Mouse (Mus musculus) C2C12 (cell line): Measurements from ENCODE around the gene Fbrsl1. TPM values are rescaled to one million over a fixed set of nuclear protein-coding genes. Genes with fewer than 3 reads are reported as not detected.

Experiments
- H3K27me3 ChIP-seq: one replicate; pipeline ENCODE4 v1.6.1; 2011; ENCODE audit not compliant: control insufficient read depth, insufficient read depth, insufficient read length
- H3K36me3 ChIP-seq: one replicate; pipeline ENCODE4 v1.6.1; 2011; ENCODE audit not compliant: control insufficient read depth, insufficient read depth
- H3K4me3 ChIP-seq: one replicate; pipeline ENCODE4 v1.5.1; 2011; ENCODE audit warnings: mild to moderate bottlenecking, control low read depth; ENCODE audit not compliant: poor library complexity, insufficient read depth, severe bottlenecking
- H3K79me2 ChIP-seq: one replicate; pipeline ENCODE4 v1.6.1; 2011; ENCODE audit not compliant: control insufficient read depth, insufficient read depth
- H3K79me3 ChIP-seq: one replicate; pipeline ENCODE4 v1.6.1; 2011; ENCODE audit warnings: low read depth, control low read depth
- H3ac ChIP-seq: one replicate; pipeline ENCODE3; 2011; ENCODE audit warnings: low read depth; ENCODE audit not compliant: control insufficient read depth, insufficient read length
- CEBPB ChIP-seq: IDR thresholded peaks from one replicate; pipeline ENCODE4 v1.6.1; 2011; ENCODE audit warnings: low read depth, mild to moderate bottlenecking, control low read depth, moderate library complexity
- CTCF ChIP-seq: IDR thresholded peaks from one replicate; pipeline ENCODE4 v1.5.1; 2011; ENCODE audit not compliant: control insufficient read depth, insufficient read depth, insufficient read length
- FOSL1 ChIP-seq: IDR thresholded peaks from one replicate; pipeline ENCODE4 v1.8.0; 2011; ENCODE audit warnings: mild to moderate bottlenecking, low read length; ENCODE audit not compliant: poor library complexity, insufficient read depth, severe bottlenecking
- MAX ChIP-seq: IDR thresholded peaks from one replicate; pipeline ENCODE4 v1.6.1; 2011; ENCODE audit warnings: mild to moderate bottlenecking, control low read depth
- MYOD1 ChIP-seq: IDR thresholded peaks from one replicate; pipeline ENCODE4 v1.6.1; 2011; ENCODE audit warnings: low read depth; ENCODE audit not compliant: control insufficient read depth, insufficient read length
- MYOG ChIP-seq: IDR thresholded peaks from one replicate; pipeline ENCODE4 v1.6.1; 2011; ENCODE audit not compliant: control insufficient read depth, insufficient read length; ENCODE audit errors: extremely low read depth
- USF1 ChIP-seq: IDR thresholded peaks from one replicate; pipeline ENCODE4 v1.6.1; 2011; ENCODE audit warnings: low read depth, mild to moderate bottlenecking, control low read depth, moderate library complexity
- polyA plus RNA-seq: library from polyadenylated mRNA; unstranded; fragments of >200 nt; fragmentation: generic; extraction: Trizol; gene quantifications from one replicate; pipeline ENCODE4 v1.2.1, GENCODE M21; 2012; ENCODE audit warnings: missing spikeins

Fbrsl1 gene
- polyA plus RNA-seq, 1 experiment, result 17.6 TPM

DNA sequence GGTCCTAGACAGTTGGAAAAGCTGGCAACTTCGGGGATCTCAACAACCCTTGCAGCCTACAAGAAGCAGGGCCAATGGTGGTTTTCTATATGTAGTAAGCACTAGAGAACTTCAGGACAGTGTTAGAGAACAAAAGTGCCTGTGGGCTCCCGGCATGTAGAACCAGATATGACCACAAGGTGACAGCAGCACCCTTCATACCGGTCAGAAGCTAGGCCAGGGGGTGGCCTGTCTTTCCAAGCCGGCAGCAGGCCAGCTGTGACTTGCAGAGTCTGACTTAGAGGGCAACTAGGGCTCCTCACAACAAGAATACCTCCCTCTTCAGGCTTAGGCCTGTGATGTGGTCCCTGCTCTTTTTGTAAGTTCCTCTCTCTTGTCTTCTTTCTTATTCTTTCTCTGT is 45.5 kb upstream of the Fbrsl1 start:
- no peaks in the 10 kb centered on the region for H3K79me2 ChIP-seq
- H3K36me3 ChIP-seq, result no peaks in the 10 kb centered on the region
- H3K27me3 ChIP-seq, result peaks cover 21% of the 10 kb centered on the region
- H3K79me3 ChIP-seq, result no peaks in the 10 kb centered on the region
- H3K4me3 ChIP-seq, result no peak overlapping the region
- TF ChIP-seq FOSL1, result no peak
- TF ChIP-seq CTCF, result peak; percentile 76
- H3ac ChIP-seq, result no peak overlapping the region

DNA sequence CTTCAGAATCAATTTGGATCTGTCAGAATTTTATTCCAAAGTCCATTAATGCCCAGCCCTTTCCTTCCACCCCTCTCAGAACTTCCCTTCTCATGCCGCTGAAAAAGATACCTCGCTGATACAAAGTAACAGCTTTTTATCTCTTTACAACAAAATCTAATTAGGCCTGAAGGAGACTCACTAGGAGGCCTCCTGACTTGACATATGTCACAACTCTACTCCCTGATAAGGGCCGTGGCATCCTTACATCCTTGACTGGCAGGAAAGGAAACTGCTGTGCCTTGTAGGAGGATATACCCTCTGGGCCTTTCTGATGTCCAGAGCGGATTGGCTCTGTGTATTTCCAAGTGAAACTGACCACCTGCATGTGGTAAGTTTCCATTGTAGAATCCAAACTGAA is 41.3 kb upstream of the Fbrsl1 start:
- H3K4me3 ChIP-seq, result no peak overlapping the region
- TF ChIP-seq CEBPB (no peak), MYOD1 (no peak), CTCF (no peak), MAX (no peak), USF1 (no peak), MYOG (no peak), FOSL1 (no peak)
- no peak overlapping the region for H3ac ChIP-seq
- no peaks in the 10 kb centered on the region for H3K36me3 ChIP-seq
- H3K79me3 ChIP-seq, result no peaks in the 10 kb centered on the region
- H3K27me3 ChIP-seq, result peaks cover 8% of the 10 kb centered on the region
- H3K79me2 ChIP-seq, result no peaks in the 10 kb centered on the region

DNA sequence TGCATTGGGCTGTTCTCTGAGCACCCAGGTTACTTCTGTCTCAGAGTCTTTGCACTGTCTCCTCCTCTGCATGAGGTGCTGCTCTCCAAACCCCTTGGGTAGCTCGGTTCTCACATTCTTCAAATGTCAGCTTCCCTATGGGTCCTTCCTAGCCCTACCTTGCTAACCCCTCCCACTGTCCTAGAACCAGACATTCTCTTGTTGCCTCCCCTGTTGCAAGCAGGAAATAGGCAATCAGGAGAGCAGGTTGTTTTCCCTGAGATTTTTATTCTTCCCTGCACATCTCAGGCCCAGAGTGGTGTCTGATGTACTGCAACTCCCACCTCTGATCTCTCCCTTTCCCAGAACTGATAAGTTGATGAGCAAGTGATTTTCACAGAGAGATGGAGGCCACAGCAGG is 39.6 kb upstream of the Fbrsl1 start:
- no peak overlapping the region for H3ac ChIP-seq
- H3K27me3 ChIP-seq, result peaks cover 11% of the 10 kb centered on the region
- no peaks in the 10 kb centered on the region for H3K79me3 ChIP-seq
- no peaks in the 10 kb centered on the region for H3K36me3 ChIP-seq
- TF ChIP-seq USF1 (no peak), MYOD1 (no peak), MAX (no peak), CEBPB (no peak)
- no peaks in the 10 kb centered on the region for H3K79me2 ChIP-seq
- H3K4me3 ChIP-seq, result no peak overlapping the region

DNA sequence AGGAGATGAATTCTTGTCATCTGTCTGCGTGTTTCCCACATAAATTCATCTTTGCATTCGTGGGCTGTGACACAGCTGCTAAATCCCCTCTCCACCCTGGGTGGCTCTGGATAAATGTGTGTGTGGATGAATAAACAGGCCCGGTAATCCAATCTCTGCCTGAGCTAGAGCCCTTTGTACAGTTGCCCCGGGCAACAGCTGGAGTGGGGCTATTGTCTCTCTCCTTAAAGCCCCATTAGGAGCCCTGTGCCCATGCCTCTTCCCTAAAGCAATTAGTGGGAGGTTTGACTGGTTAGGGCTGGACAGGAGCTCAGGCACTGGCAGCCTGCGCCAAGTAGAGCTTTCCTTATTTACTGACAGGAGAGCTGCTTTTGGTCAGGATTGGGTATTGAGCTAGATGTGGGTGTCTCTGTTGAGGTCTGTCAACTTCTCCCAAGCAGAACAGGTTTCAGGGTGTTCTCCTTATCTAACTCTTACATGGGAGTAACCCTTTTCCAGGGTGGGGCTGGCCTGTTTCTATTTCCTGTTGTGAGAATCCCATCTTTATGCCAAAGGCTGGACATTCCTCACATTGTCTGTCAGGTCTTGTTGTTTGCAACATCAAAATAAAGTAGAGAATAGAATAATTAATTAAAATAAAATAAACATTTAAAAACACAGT is 38.5 kb upstream of the Fbrsl1 start:
- H3K27me3 ChIP-seq, result peaks cover 16% of the 10 kb centered on the region
- no peak overlapping the region for H3K4me3 ChIP-seq
- H3K36me3 ChIP-seq, result no peaks in the 10 kb centered on the region
- TF ChIP-seq CEBPB (no peak), MAX (no peak), FOSL1 (no peak), MYOG (no peak)
- H3ac ChIP-seq, result no peak overlapping the region
- no peaks in the 10 kb centered on the region for H3K79me2 ChIP-seq
- H3K79me3 ChIP-seq, result no peaks in the 10 kb centered on the region

DNA sequence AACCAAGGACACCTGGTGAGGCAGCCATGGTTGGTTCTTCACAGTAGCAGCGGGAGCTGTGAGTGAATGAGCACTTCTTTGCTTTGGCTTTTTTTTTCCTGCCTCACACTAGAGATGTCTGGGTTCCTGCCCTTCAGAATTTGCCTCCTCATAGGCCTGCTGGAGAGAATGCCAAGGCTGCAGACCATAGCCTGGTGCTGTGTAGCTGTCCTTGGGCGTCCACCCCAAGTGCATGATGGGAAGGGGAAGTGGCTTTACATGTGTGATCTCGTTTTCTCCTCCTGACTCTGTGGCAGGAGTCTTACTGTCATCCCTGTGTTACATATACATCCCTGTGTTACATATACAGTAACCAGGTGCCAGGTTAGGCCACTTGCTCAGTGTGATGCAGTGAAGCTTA is 36.4 kb upstream of the Fbrsl1 start:
- H3K79me3 ChIP-seq, result no peaks in the 10 kb centered on the region
- H3K27me3 ChIP-seq, result peaks cover 31% of the 10 kb centered on the region
- no peaks in the 10 kb centered on the region for H3K79me2 ChIP-seq
- no peak overlapping the region for H3ac ChIP-seq
- H3K36me3 ChIP-seq, result no peaks in the 10 kb centered on the region
- TF ChIP-seq FOSL1, result no peak
- no peak for TF ChIP-seq CTCF
- no peak for TF ChIP-seq USF1
- no peak for TF ChIP-seq MYOG
- no peak overlapping the region for H3K4me3 ChIP-seq

DNA sequence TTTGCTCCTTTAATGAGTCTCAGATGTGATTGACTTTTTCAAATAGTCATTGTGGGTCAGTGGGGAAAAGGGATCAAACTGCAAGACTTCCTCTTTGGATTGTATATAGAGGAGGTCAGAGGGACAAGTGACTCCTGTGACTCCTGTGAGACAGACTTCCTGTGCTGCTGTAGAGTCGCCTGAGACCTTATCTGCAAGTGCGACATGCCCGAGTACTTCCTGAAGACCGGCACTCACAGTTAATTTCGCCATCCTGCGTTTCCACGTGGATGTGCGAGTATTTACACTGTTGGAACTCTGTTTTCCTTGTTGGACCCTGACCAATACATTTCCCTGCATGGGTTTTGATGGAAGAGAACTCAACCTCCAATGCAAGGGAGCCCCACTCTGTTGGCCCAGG is 30.9 kb upstream of the Fbrsl1 start:
- H3K27me3 ChIP-seq, result peaks cover 27% of the 10 kb centered on the region
- no peak overlapping the region for H3K4me3 ChIP-seq
- no peaks in the 10 kb centered on the region for H3K36me3 ChIP-seq
- H3K79me2 ChIP-seq, result no peaks in the 10 kb centered on the region
- TF ChIP-seq USF1, result no peak
- TF ChIP-seq CTCF, result no peak
- TF ChIP-seq MYOG, result no peak
- TF ChIP-seq CEBPB, result no peak
- no peak overlapping the region for H3ac ChIP-seq
- no peaks in the 10 kb centered on the region for H3K79me3 ChIP-seq
